Mouse (Mus musculus) thymus, adult 2 months (tissue): ENCODE results near the gene Wdfy3.

Source experiments
- CTCF ChIP-seq: fragments of 200-500 bp; IDR thresholded peaks from 2 replicates; pipeline ENCODE4 v1.5.1; 2012; ENCODE audit warnings: mild to moderate bottlenecking, control low read depth, low read length, moderate library complexity, borderline replicate concordance; ENCODE audit not compliant: control insufficient read depth, poor library complexity, insufficient read depth; ENCODE audit errors: extremely low read depth
- POLR2A ChIP-seq: fragments of 200-500 bp; IDR thresholded peaks from 2 replicates; pipeline ENCODE4 v1.6.1; 2012; ENCODE audit warnings: mild to moderate bottlenecking, low read length, control low read depth, moderate library complexity; ENCODE audit not compliant: control insufficient read depth, poor library complexity, insufficient read depth; ENCODE audit errors: extremely low read depth

GRCm38 (mm10) chr5:101830180-101830579 is 239.5 kb downstream of the Wdfy3 start:
- TF ChIP-seq CTCF: no peak
- no peak for TF ChIP-seq POLR2A
